Mouse (Mus musculus) kidney, adult 2 months (tissue): ENCODE results near the gene Slc38a2. TPM values are rescaled to one million over a fixed set of nuclear protein-coding genes. Genes with fewer than 3 reads are reported as not detected.
A peak's percentile ranks its signal among the peaks of the same experiment; 100 is the strongest.

Experiments used
- DNase-seq: peaks from one replicate; pipeline ENCODE4 v3.0.0; 2021
- H3K27ac ChIP-seq: fragments of 200-500 bp; 2 replicates; pipeline ENCODE4 v1.5.1; 2012; ENCODE audit warnings: low read depth, low read length, control low read depth, inconsistent platforms; ENCODE audit not compliant: insufficient read depth
- H3K27me3 ChIP-seq: fragments of 200-500 bp; replicated peaks from 2 replicates; pipeline ENCODE4 v1.6.1; 2012; ENCODE audit warnings: mild to moderate bottlenecking, moderate library complexity, low read length, inconsistent platforms; ENCODE audit not compliant: control insufficient read depth, insufficient read depth
- H3K36me3 ChIP-seq: fragments of 200-500 bp; 2 replicates; pipeline ENCODE4 v1.6.1; 2012; ENCODE audit warnings: mild to moderate bottlenecking, moderate library complexity, low read length, inconsistent platforms; ENCODE audit not compliant: control insufficient read depth, insufficient read depth
- H3K4me1 ChIP-seq: fragments of 200-500 bp; 2 replicates; pipeline ENCODE4 v1.6.1; 2011; ENCODE audit warnings: low read length; ENCODE audit not compliant: control insufficient read depth, insufficient read depth
- H3K4me3 ChIP-seq: fragments of 200-500 bp; 2 replicates; pipeline ENCODE4 v1.5.1; 2011; ENCODE audit warnings: mild to moderate bottlenecking, low read depth, low read length, control low read depth; ENCODE audit not compliant: insufficient read depth
- CTCF ChIP-seq: fragments of 200-500 bp; conservative IDR thresholded peaks from 2 replicates; pipeline ENCODE4 v1.5.1; 2011; ENCODE audit warnings: low read depth, mild to moderate bottlenecking, control low read depth, low read length, moderate library complexity, mixed read lengths; ENCODE audit not compliant: insufficient read depth, insufficient read length
- POLR2A ChIP-seq: fragments of 200-500 bp; IDR thresholded peaks from one replicate; pipeline ENCODE4 v1.6.1; 2011; ENCODE audit warnings: low read depth, low read length, control low read depth
- WGBS: fragments of 180-500 bp; shearing (Covaris S2); methylation state at CpG from one replicate; pipeline ENCODE4 v1.1.7; 2018; 5-methylcytosine and 5-hydroxymethylcytosine counted together
- polyA plus RNA-seq: library from polyadenylated mRNA; depleted of rRNA; stranded (reverse); fragments of >200 nt; gene quantifications from 2 replicates; pipeline ENCODE4 v1.2.3, GENCODE M21; 2012

Slc38a2 gene
- polyA plus RNA-seq, 1 experiment = 30.0 TPM

- 85% methylated on average over 12 of the region's 12 CpGs for WGBS
- H3K4me3 ChIP-seq = no peak overlapping the region
- H3K36me3 ChIP-seq = peaks cover 26% of the 10 kb centered on the region
- DNase-seq = no peak
- TF ChIP-seq CTCF (no peak), POLR2A (no peak)
- H3K4me1 ChIP-seq = no peaks in the 10 kb centered on the region
- H3K27ac ChIP-seq = no peak overlapping the region
- H3K27me3 ChIP-seq = no peaks in the 10 kb centered on the region
Measured at GRCm38 (mm10) chr15:96688784-96689318, 10.7 kb downstream of the Slc38a2 start.

- WGBS = 81% methylated on average over 6 of the region's 6 CpGs
- Histone ChIP-seq H3K27me3 (no peaks in the 10 kb centered on the region), H3K27ac (no peak overlapping the region), H3K4me3 (no peak overlapping the region), H3K4me1 (no peaks in the 10 kb centered on the region), H3K36me3 (peaks cover 20% of the 10 kb centered on the region)
- TF ChIP-seq POLR2A = no peak
- TF ChIP-seq CTCF = no peak
- DNase-seq = no peak
Measured at GRCm38 (mm10) chr15:96688036-96688435, 11.5 kb downstream of the Slc38a2 start.

- Histone ChIP-seq H3K27me3 (no peaks in the 10 kb centered on the region), H3K4me1 (no peaks in the 10 kb centered on the region), H3K4me3 (no peak overlapping the region), H3K36me3 (peaks cover 16% of the 10 kb centered on the region), H3K27ac (no peak overlapping the region)
- 53% methylated on average over 1 of the region's 1 CpGs for WGBS
- TF ChIP-seq CTCF = no peak
- no peak for TF ChIP-seq POLR2A
- DNase-seq = no peak
Measured at GRCm38 (mm10) chr15:96687366-96687765, 12.2 kb downstream of the Slc38a2 start.

- Histone ChIP-seq H3K27ac (no peak overlapping the region), H3K4me3 (no peak overlapping the region), H3K36me3 (peaks cover 13% of the 10 kb centered on the region), H3K4me1 (no peaks in the 10 kb centered on the region), H3K27me3 (no peaks in the 10 kb centered on the region)
- no peak for DNase-seq
- TF ChIP-seq POLR2A = no peak
- TF ChIP-seq CTCF = no peak
- 80% methylated on average over 9 of the region's 9 CpGs for WGBS
Measured at GRCm38 (mm10) chr15:96686201-96687159, 13.1 kb downstream of the Slc38a2 start.

- WGBS = 72% methylated on average over 6 of the region's 6 CpGs
- Histone ChIP-seq H3K27ac (no peak overlapping the region), H3K36me3 (peaks cover 7% of the 10 kb centered on the region), H3K27me3 (no peaks in the 10 kb centered on the region), H3K4me3 (no peak overlapping the region), H3K4me1 (no peaks in the 10 kb centered on the region)
- TF ChIP-seq POLR2A (no peak), CTCF (no peak)
- DNase-seq = no peak
Measured at GRCm38 (mm10) chr15:96685273-96685672, 14.3 kb downstream of the Slc38a2 start.

- Histone ChIP-seq H3K4me3 (no peak overlapping the region), H3K27ac (no peak overlapping the region)
- peak; percentile 49 for DNase-seq
Measured at GRCm38 (mm10) chr15:96684132-96684830, 15.2 kb downstream of the Slc38a2 start.

More at GRCm38 (mm10) chr15:96684132-96684830, 15.2 kb downstream of the Slc38a2 start:
- 0 out of 2 replicates have a peak, but pooled peaks cover 2% of the 10 kb centered on the region for H3K27me3 ChIP-seq
- WGBS = 31% methylated on average over 11 of the region's 11 CpGs
- TF ChIP-seq CTCF = no peak; the same call in 1 of the 2 replicates
- TF ChIP-seq POLR2A = no peak
- H3K4me1 ChIP-seq = no peaks in the 10 kb centered on the region
- peaks cover 7% of the 10 kb centered on the region for H3K36me3 ChIP-seq
